Mouse (Mus musculus): Measurements from ENCODE around the gene Gpr142.

GRCm38 (mm10) chr11:114843818-114844463 lies 45.2 kb downstream of the Gpr142 start:
- TF ChIP-seq CTCF (IDR thresholded peaks at IDR 0.05; ENCODE audit: insufficient read depth, low read length), result no peak
- no peak for TF ChIP-seq POLR2A (IDR thresholded peaks at IDR 0.05; ENCODE audit: borderline replicate concordance, extremely low read depth, low read depth, low read length)
